Mouse (Mus musculus) cerebellum, adult 9-10 months (tissue): ENCODE measurements at regions not wholly inside any gene's neighbourhood (a gene's known extent, or its start where the extent isn't known, plus 50 kb on each side); places are given as distances from the start of the nearest gene placed in this dataset.
"Not testable (repeated sequence)": the region's sequence is repeated elsewhere in the genome, so short reads cannot be mapped to it uniquely, and the experiment has no call there.

Source experiments
- DNase-seq: peaks from one replicate; pipeline ENCODE4 v3.0.0; 2022

DNA sequence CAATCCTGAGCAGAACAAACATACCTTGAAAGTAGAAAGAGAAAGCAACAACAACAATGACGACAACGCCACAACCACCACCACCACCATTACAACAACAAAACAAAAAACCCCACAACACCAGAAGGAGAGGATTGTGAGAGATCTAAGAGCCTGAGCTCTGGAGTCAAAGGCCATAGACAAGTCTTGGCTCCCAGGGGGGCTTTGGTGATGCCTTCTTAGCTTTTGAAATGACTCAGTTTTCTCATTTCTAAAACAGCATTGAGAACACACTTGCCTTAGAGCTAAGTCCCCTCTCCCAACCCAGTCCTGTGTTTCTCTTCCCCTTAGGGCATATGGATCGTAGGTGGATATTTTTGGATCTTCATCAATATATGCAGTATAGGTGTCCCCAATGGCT, 112.2 kb downstream of the Kif20b start:
- DNase-seq, result no peak

DNA sequence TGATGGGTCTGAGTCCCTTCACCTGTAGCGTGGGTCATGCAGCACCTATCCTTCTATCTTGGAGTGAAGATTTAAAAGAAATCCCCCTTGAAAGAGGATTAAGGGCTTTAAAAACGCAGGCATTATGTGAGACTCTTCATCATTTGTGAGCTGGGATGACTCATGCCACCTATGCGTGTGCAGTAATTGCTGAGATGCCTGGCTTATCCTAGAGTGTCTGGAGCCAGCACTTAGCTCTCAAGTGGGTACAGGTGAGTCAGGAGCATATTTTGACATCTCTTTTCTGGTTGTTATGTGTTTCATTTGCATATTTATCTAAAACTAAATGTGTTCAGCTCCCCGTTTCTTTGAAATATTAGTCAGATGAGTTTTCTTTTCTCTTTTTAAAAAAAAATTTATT, 123.4 kb downstream of the Kif20b start:
- DNase-seq, result no peak

DNA sequence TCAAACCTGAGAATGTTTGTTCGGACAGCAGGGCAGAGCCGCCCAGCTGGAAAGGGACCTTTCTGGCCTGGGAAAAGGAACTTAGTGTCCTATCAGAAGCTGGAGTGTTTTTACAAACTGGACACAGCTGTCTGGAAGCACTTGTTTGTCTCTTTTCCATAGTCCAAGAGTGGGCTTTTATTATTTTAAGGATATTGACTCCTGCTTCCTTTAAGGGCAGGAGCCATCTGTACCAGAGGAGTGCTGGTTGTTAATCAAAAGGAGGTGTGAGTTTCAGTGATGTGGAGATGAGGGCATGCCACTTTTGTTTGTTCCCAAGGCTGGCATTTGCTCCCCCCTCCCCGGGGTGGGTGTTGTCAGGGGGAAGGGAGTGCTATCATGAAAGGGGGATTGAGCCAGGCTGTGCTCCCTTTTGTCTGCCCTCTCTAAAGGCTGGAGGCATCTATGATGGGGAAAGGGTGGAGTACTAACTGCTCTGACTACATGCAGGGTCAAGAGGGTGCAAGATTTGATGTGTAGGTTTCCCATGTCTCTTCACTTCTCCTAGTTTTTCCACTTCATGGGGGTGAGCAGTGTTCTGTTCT, 144.3 kb downstream of the Kif20b start:
- DNase-seq, result no peak

DNA sequence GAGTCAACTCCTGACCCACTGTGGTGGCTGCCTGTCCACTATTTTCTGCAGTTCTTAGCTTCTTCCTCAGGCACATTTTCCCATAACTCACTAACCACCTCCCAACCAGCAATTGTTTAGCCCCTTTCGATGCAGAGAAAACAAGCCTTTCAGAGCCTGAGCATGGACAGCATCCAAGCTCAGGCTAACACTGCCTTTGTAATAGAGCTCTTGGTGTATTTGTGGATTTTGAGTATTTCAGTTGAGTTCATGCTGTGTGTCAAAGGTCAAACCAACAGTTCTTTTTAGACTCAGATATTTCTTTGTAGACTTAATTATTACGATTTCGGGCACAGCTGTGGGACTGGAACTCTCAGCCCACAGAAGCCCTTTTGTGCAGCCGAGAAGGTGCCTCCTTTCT, 159.0 kb downstream of the Kif20b start:
- no peak for DNase-seq

DNA sequence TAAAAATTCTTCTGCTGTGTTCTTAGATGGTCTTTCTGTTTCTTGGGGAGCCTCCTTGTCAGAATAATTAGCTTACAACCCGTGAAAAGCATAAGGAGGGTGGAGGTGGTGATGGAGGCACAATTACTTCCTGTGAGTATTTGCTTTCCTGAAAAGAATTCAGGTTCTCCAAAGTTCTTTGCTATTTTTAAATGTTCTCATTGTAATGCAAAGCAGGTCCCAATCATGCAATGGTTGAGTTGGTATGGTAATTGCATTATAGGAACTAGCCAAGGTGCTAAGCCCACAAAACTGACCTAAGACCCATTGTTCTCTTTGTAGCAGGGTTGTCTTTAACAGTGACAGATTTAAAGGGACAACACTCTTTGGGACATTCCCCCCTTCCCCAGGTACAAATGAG, 179.1 kb downstream of the Kif20b start:
- DNase-seq, result no peak

DNA sequence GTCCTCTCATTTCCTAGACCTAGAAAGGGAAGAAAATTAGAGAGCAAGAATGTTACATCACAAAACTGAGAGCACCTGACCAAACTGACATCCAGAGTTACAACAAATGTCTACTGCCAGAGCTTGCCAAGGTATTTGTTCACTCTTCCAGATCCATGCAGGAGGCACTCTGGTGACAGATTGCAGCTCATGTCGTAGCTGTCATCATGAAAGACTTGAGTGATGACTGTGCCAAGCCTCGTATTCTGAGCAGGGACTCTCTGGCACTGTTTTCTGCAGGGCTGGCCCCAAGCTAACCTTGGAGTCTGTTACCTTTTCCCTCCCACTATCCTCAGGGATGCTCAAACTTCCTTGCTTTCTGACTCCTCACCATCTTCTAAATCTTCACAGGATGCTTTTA, 192.2 kb downstream of the Kif20b start:
- DNase-seq, result peak; percentile 3

DNA sequence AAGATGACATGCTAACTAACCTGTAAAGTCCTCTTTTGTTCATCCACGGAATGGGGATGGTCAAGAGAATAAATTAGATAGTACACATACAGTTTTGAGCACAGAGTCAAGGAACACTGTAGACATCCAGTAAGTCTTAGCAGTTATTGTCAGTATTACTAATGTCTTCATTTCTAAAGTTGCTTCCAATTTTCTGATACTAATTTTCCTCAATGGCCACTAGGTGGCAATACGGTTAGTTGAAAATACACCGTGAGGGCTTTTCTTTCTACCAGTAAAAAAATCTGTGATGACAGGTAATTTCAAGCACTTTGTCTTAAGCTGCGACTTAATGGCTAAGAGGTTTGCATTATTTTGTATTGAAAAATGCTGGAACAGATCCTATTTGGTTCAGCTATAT, 203.1 kb downstream of the Kif20b start:
- peak; percentile 1 for DNase-seq

DNA sequence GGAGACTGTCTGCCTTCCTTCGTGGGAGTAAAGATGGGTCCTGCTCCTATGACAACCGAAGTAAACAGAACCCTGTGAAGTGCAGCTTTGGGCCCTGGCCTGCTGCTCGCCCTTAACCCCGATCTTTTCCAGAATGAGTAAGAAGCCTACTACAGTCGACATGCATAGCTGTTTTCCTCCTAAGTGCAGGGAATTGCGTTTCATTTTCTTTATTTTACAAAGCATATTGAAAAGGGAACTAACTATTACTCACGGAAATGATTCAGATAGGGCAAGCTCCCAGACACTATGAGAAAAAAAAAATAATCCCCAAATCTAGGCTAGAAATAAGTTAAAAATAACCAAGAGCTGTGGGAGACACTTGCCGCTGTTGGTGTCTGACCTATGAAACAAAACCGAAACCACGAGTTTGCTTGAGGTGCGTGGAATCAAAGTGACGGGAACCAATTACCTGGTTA, 204.5 kb downstream of the Kif20b start:
- no peak for DNase-seq

DNA sequence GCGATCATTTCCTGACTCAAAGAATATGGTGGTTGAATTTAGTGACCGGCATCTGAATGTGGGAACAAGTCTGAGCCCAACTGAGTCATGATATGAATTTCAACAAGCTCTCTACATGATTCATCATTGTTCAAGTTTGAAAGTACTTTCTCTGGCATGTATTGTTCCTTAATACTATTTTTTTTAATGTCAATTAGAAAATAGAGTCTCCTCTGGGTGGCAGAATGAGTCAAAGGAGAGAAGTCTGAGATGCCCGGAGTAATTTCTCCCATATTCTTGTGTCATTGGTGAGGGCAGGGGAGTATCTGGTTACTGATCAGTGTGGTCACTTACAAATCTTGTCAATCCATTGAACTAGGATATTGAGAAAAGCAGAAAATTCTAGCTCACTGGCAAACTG, 205.9 kb downstream of the Kif20b start:
- no peak for DNase-seq

DNA sequence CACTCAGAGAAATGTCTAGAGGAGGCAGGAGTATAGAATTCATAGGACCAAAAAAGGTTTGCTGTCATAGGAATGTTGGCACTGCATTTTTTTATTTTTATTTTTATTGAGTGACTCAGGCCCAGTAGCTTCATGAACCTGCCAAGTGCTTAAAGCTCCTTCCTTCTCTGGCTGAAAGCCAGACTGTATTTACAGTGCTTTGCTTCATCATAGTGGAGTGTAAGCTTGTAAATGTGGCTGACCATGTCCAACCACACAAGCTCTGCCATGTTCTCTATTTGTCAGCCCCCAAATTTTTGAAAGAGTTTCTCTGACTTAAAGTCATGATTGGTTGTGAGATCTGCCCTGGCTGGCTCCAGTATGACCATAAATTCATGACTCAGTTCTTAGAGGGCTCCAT, 221.0 kb downstream of the Kif20b start:
- no peak for DNase-seq

DNA sequence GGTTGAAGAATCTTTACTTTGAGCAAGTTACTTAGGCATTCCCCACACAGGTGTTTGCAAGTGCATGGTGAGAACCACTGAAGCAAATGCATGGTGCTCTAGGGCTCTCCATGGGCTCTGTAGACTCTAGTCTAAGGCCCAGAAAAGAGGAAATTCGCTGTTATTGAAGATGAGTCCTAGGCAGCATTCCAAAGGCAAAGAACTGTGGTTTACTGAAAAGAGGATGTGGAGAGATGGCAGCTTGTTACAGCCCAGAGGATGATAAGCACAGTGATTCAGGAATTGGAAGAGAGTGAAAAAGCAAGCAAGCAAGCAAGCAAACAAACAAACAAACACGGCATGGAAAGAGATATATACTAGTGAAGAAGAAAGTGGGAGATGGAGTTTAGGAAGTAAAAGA, 221.6 kb downstream of the Kif20b start:
- no peak for DNase-seq

DNA sequence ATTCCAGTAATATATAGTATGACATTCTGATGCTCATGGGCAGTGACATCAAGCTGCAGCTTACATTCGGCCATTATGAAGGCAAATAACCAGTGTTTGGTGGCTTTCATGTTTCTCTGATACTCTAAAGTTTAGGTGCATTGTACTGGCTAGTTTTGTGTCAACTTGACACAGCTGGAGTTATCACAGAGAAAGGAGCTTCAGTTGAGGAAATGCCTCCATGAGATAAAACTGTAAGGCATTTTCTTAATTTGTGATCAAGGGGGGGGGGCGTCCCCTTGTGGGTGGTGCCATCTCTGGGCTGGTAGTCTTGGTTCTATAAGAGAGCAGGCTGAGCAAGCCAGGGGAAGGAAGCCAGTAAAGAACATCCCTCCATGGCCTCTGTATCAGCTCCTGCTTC, 227.3 kb downstream of the Kif20b start:
- not testable (repeated sequence) for DNase-seq

DNA sequence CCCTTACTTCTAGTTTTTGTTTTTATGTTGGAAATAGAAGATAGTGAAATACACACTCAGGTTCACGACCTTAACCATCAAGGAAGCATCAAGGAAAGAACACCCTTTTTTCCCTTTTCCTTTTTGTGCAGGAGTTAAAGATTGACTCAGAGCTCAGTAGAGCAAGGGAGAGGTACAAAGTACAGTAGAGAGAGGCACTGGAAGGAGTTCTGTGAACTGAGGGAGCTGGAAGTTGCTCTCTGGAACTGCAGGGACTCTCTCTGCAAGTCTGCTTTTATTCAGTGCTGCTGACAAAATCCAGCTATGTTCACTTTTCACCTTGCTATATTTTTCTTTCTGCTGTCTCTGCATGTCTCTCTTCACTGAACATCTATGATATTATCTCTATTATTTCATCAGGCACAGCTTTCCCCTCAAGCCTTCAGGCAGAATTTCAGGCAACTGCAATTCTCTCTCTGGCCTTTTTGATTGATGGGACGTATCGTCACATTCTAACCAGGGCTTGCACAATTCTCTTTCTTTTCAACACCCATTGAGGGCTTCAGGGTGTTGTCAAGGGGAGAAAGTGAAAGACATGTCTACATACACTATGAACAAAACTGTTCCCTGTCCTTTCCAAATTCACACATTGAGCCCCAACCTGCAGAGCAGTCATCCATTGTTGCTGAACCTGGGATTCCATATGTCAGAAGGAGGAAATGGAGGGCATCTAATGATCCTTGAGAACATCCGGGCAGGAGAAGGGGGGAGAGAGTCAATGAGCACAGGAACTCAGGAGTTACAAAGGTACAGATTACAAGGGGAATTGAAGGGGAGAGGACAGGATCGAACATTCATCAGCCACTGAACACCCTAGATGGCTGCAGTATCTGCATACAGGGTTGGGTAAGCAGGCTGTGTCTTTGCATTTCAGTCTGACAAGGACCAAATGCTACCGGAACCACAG, 228.9 kb downstream of the Kif20b start:
- DNase-seq, result no peak

DNA sequence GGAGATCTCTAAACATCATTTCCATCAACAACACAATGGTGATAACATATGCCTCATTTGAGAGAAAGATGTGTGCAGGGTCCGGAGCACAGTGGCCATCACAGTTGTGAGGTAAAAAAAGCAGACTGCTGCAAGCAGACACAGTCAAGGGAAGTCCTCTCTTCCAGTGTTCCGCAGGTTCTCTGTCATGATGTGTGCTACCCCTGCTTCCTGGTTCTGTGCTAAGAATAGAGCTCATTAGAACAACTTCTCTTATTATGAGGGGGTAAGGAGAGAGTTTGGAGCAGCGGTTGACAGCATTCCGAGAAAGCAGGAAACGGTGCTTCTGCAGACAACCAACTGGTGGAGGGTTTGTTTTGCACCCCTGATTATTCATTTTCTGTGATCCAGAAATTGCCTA, 229.7 kb downstream of the Kif20b start:
- no peak for DNase-seq

DNA sequence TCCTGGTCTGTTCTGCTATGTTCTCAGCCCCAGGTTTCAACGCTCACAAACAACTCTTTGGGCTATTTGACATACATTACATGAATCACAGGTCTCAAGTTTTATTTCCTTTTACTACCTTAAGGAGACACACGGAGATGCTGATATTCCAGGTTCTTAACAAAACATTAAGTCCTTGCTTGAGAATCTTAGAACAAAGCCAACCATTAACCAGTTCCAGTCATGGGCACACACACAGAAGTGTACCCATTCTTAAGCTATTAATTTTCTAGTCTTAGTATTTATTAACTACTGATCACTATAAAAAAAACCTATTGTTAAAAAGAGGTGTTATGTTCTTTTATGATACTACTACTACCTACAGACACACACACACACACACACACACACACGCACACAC, 235.7 kb downstream of the Kif20b start:
- no peak for DNase-seq

DNA sequence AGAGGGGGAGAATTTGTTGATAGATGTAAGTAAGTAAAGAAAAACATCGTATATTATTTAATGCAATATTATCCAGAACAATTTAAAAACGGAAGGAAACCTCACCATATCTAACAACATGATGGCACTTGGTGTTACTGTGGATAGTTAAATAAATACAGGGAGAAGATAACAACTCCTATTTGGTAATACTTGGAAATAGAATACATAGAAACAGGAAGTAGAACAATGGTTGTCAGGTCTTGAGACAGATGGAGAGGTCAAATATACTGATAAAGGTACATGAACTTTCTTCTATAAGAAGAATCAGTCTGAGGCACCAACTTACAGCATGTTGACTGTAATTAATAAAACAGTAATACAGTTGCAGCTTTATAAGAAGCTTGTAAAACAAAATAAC, 242.6 kb downstream of the Kif20b start:
- DNase-seq, result no peak

DNA sequence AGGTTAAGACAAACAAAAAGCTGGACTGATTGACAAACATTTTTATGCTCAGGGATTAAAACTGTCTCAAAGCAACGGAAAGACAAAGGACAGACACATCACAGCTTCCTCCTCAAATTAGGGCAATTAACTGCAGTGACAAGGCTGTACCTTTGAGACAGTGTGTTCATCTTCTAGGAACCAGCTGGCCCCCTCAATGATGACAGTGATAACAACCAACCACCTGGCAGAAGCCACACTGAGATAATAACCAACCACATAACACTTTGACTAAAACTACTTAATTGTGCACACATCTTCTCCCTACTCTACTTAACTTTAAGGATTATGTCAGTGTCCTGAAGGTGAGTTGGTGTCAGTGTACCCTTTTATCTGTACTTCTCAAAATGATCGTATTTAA, 248.4 kb downstream of the Kif20b start:
- no peak for DNase-seq

DNA sequence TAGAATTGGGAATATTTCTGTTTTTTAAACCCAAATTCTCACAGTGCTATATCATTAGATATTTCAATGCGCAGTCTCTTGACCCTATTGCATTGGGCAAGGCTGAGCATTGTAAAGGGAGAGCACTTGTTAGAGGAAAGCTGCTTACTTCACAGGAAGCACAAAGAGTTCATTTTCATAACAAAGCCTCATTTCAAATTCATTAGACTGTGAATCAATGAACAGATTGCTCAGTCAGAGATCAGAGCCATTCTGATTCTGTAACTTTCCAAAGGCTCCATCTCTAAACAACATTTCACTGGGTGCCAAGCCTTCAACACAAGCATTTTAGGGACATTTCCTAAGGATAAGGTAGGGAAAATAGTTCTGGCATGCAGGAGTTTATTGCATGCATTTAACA, 257.9 kb downstream of the Kif20b start:
- DNase-seq, result no peak

DNA sequence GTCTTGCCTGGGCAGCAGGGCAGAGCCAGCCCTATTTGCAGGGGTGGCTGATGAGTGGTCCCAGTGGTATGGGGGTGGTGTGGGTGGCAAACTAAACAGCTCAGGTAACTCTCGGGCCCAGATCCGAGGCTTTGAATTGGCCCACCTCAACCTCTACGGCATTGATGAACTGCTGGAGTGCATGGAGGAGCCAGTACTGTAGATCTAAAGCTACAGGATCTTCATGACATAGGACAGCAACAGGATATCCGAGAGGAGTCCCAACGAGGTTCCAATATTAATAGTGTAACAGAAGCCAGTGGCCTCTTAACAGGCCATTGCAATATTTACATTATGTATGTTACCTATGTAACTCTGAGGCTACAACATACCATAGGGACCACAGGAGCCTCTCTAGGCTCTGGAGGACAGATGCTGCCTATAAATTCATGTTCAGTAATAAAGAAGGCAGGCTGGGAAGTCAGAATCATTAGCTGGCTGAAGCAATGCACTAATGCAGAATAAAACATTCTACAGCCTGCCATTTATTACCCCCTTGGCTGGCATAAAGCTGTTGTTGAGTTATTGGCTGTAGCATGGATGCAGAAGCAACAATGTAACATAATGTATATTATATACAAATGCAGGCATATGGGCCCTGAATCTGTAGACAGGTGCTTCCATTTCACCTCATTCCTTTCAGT, 283.5 kb downstream of the Kif20b start:
- DNase-seq, result no peak

DNA sequence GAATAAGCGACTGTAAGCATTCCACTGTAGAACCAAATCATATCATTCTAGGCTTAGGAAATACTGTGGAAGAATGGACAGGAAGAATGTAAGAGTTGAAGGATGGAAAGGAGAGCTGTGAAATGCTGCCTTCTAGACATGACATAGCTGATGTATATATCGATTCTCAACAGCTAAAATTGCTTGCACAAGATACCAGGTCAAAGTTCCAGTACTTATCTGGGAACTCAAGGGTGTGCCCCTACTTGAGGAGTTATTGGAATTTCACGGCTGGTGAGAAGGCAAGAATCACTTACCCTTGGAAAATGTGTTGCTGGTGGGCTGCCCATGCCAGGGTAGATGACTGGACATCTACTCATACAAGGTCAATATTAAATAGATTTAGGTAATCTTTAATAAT, 322.0 kb downstream of the Kif20b start:
- DNase-seq, result no peak

DNA sequence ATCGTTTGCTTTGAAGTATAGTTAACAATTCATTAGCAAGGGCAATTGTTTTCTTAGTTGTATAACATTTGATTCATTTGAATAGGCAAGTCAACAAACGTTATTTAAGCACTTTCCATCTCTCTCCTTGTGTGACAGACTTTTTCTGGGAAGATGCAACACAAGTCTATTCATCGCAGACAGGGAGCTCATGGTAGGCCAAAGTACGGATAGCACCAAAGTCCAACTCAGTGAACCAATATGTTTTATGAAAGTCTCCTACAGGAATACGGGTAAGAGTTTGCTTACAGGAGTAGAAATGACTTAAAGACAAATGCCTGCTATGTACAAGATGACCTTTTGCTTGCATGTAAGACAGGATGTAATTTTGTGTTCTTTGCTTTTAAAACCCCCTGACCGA, 325.4 kb downstream of the Kif20b start:
- no peak for DNase-seq

DNA sequence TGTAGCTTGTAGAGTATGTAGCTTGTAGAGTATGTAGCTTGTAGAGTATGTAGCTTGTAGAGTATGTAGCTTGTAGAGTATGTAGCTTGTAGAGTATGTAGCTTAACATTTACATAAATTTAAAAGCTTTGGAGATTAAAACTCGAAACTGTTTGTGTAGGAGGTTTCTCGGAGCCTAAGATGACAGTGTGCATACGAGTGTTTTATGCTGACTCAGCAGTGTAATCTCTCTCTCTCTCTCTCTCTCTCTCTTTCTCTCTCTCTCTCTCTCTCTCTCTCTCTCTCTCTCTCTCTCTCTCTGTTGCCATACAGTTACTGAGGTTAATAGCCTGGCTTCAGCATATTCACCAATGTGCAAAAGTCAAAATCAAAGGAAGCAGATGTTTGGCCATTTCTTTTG, 336.5 kb downstream of the Kif20b start:
- not testable (repeated sequence) for DNase-seq

DNA sequence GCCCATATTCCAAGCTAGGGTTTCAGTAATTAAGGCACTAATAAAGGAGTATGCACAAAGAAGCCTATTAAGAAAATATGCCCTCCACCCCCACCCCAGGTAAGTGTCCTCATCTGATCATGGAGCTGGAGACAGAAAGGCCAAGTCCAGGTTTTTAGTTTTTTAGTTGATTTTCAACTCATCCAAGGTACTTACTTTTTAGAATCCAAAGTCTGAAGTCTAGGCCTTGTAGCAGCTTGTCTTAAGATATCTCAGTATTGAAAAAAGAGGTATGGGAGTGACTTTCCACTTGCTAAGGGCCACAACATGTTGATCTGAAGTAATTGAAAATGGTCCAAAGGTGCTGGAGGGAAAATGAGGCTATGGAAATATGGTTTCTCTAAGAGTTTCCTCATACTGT, 340.9 kb downstream of the Kif20b start:
- DNase-seq, result no peak

DNA sequence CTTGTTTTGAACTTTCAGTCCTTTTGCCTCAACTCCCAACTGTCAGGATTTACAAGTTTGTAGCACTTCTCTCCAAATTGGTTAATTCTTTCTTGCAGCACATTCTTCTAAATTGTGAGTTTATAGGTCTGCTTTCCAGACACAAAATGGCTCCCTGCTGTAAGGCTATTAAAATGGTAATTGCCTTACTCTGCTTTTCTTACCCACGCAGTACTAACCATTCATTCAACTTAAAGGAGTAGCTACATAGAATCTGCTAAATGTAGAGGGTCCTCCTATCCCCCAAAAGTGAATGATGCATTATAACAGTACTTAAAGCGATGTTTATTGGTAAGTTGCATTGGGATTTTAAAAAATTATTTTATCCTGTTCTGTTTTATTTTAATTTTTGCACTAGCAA, 356.2 kb downstream of the Kif20b start:
- no peak for DNase-seq
